Mouse (Mus musculus) bone marrow macrophage, adult 2 months (primary cell): ENCODE results near the gene Ipcef1.

Source experiments
- CTCF ChIP-seq: IDR thresholded peaks from 2 replicates; pipeline ENCODE4 v1.5.1; 2012; ENCODE audit warnings: low read depth, mild to moderate bottlenecking, low read length, moderate library complexity
- POLR2A ChIP-seq: IDR thresholded peaks from 2 replicates; pipeline ENCODE4 v1.6.1; 2012; ENCODE audit warnings: mild to moderate bottlenecking, low read depth, low read length, borderline replicate concordance

DNA sequence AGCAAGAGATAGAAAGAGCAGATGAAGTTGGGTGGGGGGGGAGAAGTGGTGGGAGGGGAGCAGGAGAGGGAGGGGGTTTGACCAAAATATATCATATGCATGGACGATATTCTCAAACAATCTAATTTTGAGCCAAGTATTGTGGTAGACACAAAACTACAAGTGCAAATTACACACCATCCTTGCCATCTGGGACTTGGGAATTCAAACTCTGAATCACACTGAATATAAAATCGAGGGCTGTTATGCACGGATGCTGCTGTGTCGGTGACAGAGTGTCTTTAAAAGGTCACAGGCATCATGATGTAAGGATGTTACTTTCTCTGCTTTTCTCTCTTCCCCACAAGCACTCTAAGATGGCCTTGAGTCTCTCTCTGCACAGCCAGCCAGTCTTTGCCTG lies 152.2 kb downstream of the Ipcef1 start:
- TF ChIP-seq POLR2A (no peak), CTCF (no peak)
